Mouse (Mus musculus) megakaryocyte, embryonic 14.5 days (primary cell): ENCODE results near the gene Rasa3. TPM values are rescaled to one million over a fixed set of nuclear protein-coding genes. Genes with fewer than 3 reads are reported as not detected.

Experiments
- H3K27me3 ChIP-seq: replicated peaks from 2 replicates; pipeline ENCODE3; 2012; ENCODE audit warnings: inconsistent platforms
- H3K36me3 ChIP-seq: replicated peaks from 2 replicates; pipeline ENCODE3; 2012; ENCODE audit warnings: low read length, inconsistent platforms, mixed read lengths
- H3K4me1 ChIP-seq: 2 replicates; pipeline ENCODE4 v1.6.1; 2012; ENCODE audit warnings: inconsistent platforms
- H3K4me3 ChIP-seq: replicated peaks from 2 replicates; pipeline ENCODE3; 2012; ENCODE audit warnings: moderate library complexity, mild to moderate bottlenecking, inconsistent platforms
- H3K9me3 ChIP-seq: 2 replicates; pipeline ENCODE4 v1.6.1; 2012; ENCODE audit warnings: inconsistent platforms
- FLI1 ChIP-seq: IDR thresholded peaks from 2 replicates; pipeline ENCODE4 v1.6.1; 2012; ENCODE audit warnings: low read length, inconsistent platforms, mixed read lengths
- GATA1 ChIP-seq: IDR thresholded peaks from 3 replicates; pipeline ENCODE4 v1.6.1; 2012; ENCODE audit warnings: mixed read lengths, low read length, inconsistent platforms, borderline replicate concordance
- polyA plus RNA-seq: library from polyadenylated mRNA; stranded (reverse); fragments of >175 nt; gene quantifications from 2 replicates; pipeline ENCODE4 v1.2.3, GENCODE M21; 2012; ENCODE audit warnings: low replicate concordance; ENCODE audit not compliant: insufficient read depth

The Rasa3 gene
- polyA plus RNA-seq, 1 experiment, result 86.3 TPM

GRCm38 (mm10) chr8:13541526-13541925 lies 135.9 kb downstream of the Rasa3 start:
- Histone ChIP-seq H3K27me3 (peaks cover 22% of the 10 kb centered on the region), H3K4me1 (no peaks in the 10 kb centered on the region), H3K4me3 (no peak overlapping the region), H3K36me3 (peaks cover 8% of the 10 kb centered on the region), H3K9me3 (peaks cover 24% of the 10 kb centered on the region)
- TF ChIP-seq FLI1, result no peak
- no peak for TF ChIP-seq GATA1

GRCm38 (mm10) chr8:13540122-13540521 lies 137.3 kb downstream of the Rasa3 start:
- no peak overlapping the region for H3K4me3 ChIP-seq
- no peaks in the 10 kb centered on the region for H3K4me1 ChIP-seq
- peaks cover 10% of the 10 kb centered on the region; the same call in 1 of the 2 replicates for H3K9me3 ChIP-seq
- H3K27me3 ChIP-seq, result peaks cover 20% of the 10 kb centered on the region
- TF ChIP-seq FLI1, result no peak
- no peak for TF ChIP-seq GATA1
- peaks cover 8% of the 10 kb centered on the region for H3K36me3 ChIP-seq

- peaks cover 18% of the 10 kb centered on the region for H3K9me3 ChIP-seq
- H3K27me3 ChIP-seq, result peaks cover 26% of the 10 kb centered on the region
- H3K36me3 ChIP-seq, result peaks cover 8% of the 10 kb centered on the region
- no peak overlapping the region for H3K4me3 ChIP-seq
- H3K4me1 ChIP-seq, result no peaks in the 10 kb centered on the region
- TF ChIP-seq FLI1 (no peak), GATA1 (no peak)
Observed at GRCm38 (mm10) chr8:13538821-13539220, 138.6 kb downstream of the Rasa3 start.

GRCm38 (mm10) chr8:13537102-13537501 lies 140.3 kb downstream of the Rasa3 start:
- TF ChIP-seq FLI1 (no peak), GATA1 (no peak)
- Histone ChIP-seq H3K4me1 (no peaks in the 10 kb centered on the region), H3K27me3 (peaks cover 29% of the 10 kb centered on the region), H3K4me3 (no peak overlapping the region), H3K9me3 (peaks cover 14% of the 10 kb centered on the region), H3K36me3 (peaks cover 4% of the 10 kb centered on the region)

GRCm38 (mm10) chr8:13533123-13533522 lies 144.3 kb downstream of the Rasa3 start:
- H3K4me3 ChIP-seq, result no peak overlapping the region
- TF ChIP-seq FLI1, result no peak

GRCm38 (mm10) chr8:13531602-13532171 lies 145.7 kb downstream of the Rasa3 start:
- Histone ChIP-seq H3K9me3 (peaks cover 29% of the 10 kb centered on the region), H3K36me3 (no peaks in the 10 kb centered on the region), H3K27me3 (peaks cover 47% of the 10 kb centered on the region), H3K4me1 (peaks cover 13% of the 10 kb centered on the region), H3K4me3 (no peak overlapping the region)
- TF ChIP-seq FLI1 (no peak), GATA1 (no peak)

More at GRCm38 (mm10) chr8:13533123-13533522, 144.3 kb downstream of the Rasa3 start:
- no peaks in the 10 kb centered on the region for H3K36me3 ChIP-seq
- peaks cover 13% of the 10 kb centered on the region for H3K4me1 ChIP-seq
- peaks cover 51% of the 10 kb centered on the region for H3K27me3 ChIP-seq
- H3K9me3 ChIP-seq, result peaks cover 17% of the 10 kb centered on the region

- H3K9me3 ChIP-seq, result peaks cover 33% of the 10 kb centered on the region
- TF ChIP-seq FLI1 (no peak), GATA1 (no peak)
- peaks cover 47% of the 10 kb centered on the region for H3K27me3 ChIP-seq
- H3K36me3 ChIP-seq, result no peaks in the 10 kb centered on the region
- H3K4me3 ChIP-seq, result no peak overlapping the region
- H3K4me1 ChIP-seq, result peaks cover 13% of the 10 kb centered on the region
Observed at GRCm38 (mm10) chr8:13530941-13531340, 146.5 kb downstream of the Rasa3 start.

GRCm38 (mm10) chr8:13530401-13530800 lies 147.0 kb downstream of the Rasa3 start:
- TF ChIP-seq FLI1 (no peak), GATA1 (no peak)
- no peaks in the 10 kb centered on the region for H3K36me3 ChIP-seq
- H3K27me3 ChIP-seq, result peaks cover 47% of the 10 kb centered on the region
- no peak overlapping the region for H3K4me3 ChIP-seq
- H3K4me1 ChIP-seq, result peaks cover 13% of the 10 kb centered on the region
- peaks cover 33% of the 10 kb centered on the region for H3K9me3 ChIP-seq

- H3K27me3 ChIP-seq, result peaks cover 47% of the 10 kb centered on the region
- TF ChIP-seq FLI1 (no peak), GATA1 (no peak)
- no peak overlapping the region for H3K4me3 ChIP-seq
- H3K36me3 ChIP-seq, result no peaks in the 10 kb centered on the region
- H3K9me3 ChIP-seq, result peaks cover 33% of the 10 kb centered on the region
- peaks cover 13% of the 10 kb centered on the region for H3K4me1 ChIP-seq
Observed at GRCm38 (mm10) chr8:13529891-13530316, 147.5 kb downstream of the Rasa3 start.

GRCm38 (mm10) chr8:13529011-13529840 lies 148.2 kb downstream of the Rasa3 start:
- Histone ChIP-seq H3K27me3 (peaks cover 51% of the 10 kb centered on the region), H3K9me3 (peaks cover 28% of the 10 kb centered on the region), H3K4me1 (peaks cover 13% of the 10 kb centered on the region), H3K4me3 (no peak overlapping the region), H3K36me3 (no peaks in the 10 kb centered on the region)
- TF ChIP-seq FLI1, result no peak
